Mouse (Mus musculus) spleen, adult 10 weeks (tissue): ENCODE results near the gene Mob4. TPM values are rescaled to one million over a fixed set of nuclear protein-coding genes. Genes with fewer than 3 reads are reported as not detected.

Experiments used
- polyA plus RNA-seq: library from polyadenylated mRNA; stranded (reverse); fragments of 350-450 nt; fragmentation: Illumina TruSeq; extraction: RNeasy Lipid Tissue Mini Kit (QIAGEN cat#74804); gene quantifications from one replicate; pipeline ENCODE4 v1.2.3, GENCODE M21; 2015; ENCODE audit warnings: low replicate concordance; ENCODE audit not compliant: insufficient read depth

Mob4 gene
- 88.3 TPM for polyA plus RNA-seq

GRCm38 (mm10) chr1:55130943-55131401 is at the start of gene Mob4:
TSS of gene Mob4 (plus strand) at chr1:55131231.

GRCm38 (mm10) chr1:55087932-55088610 is 43.0 kb upstream of the Mob4 start, which contains the start of the genes Hspe1 and Hspd1:
TSS of gene Hspe1 (plus strand) at chr1:55088132.
TSS of gene Hspd1 (minus strand) at chr1:55088243.

Other genes starting within 250 kb of the Mob4 start
- 224 TPM for gene Ankrd44, start 204.8 kb upstream of the Mob4 start, polyA plus RNA-seq
- gene Sf3b1, start 103.8 kb upstream of the Mob4 start, polyA plus RNA-seq: 631 TPM
- 28.9 TPM for gene Coq10b, start 78.5 kb upstream of the Mob4 start, polyA plus RNA-seq
- 326 TPM for gene Hspe1, start 43.1 kb upstream of the Mob4 start, polyA plus RNA-seq
- 236 TPM for gene Hspd1, start 43.0 kb upstream of the Mob4 start, polyA plus RNA-seq
- gene Rftn2, start 95.6 kb downstream of the Mob4 start, polyA plus RNA-seq: 8.1 TPM
- 11.6 TPM for gene Mars2, start 105.9 kb downstream of the Mob4 start, polyA plus RNA-seq
- 2.2 TPM for gene Boll, start 232.2 kb downstream of the Mob4 start, polyA plus RNA-seq